Mouse (Mus musculus) E14TG2a.4 (cell line): ENCODE data around the gene Abcc3.

Source experiments
- H3K27me3 ChIP-seq: 2 replicates; pipeline ENCODE4 v1.6.1; 2014; ENCODE audit warnings: low read length, control low read depth; ENCODE audit not compliant: insufficient read depth
- H3K36me3 ChIP-seq: 2 replicates; pipeline ENCODE4 v1.6.1; 2014; ENCODE audit warnings: low read length, control low read depth; ENCODE audit not compliant: insufficient read depth
- H3K4me1 ChIP-seq: replicated peaks from 2 replicates; pipeline ENCODE4 v1.6.1; 2014; ENCODE audit warnings: low read depth, low read length, control low read depth
- H3K4me3 ChIP-seq: replicated peaks from 2 replicates; pipeline ENCODE4 v1.5.1; 2014; ENCODE audit warnings: mild to moderate bottlenecking, low read length
- H3K9me3 ChIP-seq: 2 replicates; pipeline ENCODE4 v1.6.1; 2014; ENCODE audit warnings: low read length, control low read depth
- CTCF ChIP-seq: conservative IDR thresholded peaks from 2 replicates; pipeline ENCODE4 v1.5.1; 2014; ENCODE audit warnings: low read length
- NANOG ChIP-seq: IDR thresholded peaks from 2 replicates; pipeline ENCODE4 v1.6.1; 2014; ENCODE audit warnings: borderline replicate concordance, low read length, mixed read lengths
- POU5F1 ChIP-seq: IDR thresholded peaks from 2 replicates; pipeline ENCODE4 v1.6.1; 2014; ENCODE audit warnings: low read length, borderline replicate concordance

Gene Abcc3

GRCm38 (mm10) chr11:94343955-94344358 is 48.8 kb downstream of the Abcc3 start:
- Histone ChIP-seq H3K9me3 (no peaks in the 10 kb centered on the region), H3K27me3 (peaks cover 10% of the 10 kb centered on the region), H3K4me1 (peaks cover 21% of the 10 kb centered on the region), H3K36me3 (peaks cover 11% of the 10 kb centered on the region), H3K4me3 (no peak overlapping the region)
- TF ChIP-seq NANOG (no peak), POU5F1 (no peak), CTCF (no peak)

- TF ChIP-seq POU5F1 = no peak
- TF ChIP-seq NANOG = no peak
- no peak for TF ChIP-seq CTCF
- Histone ChIP-seq H3K36me3 (peaks cover 25% of the 10 kb centered on the region), H3K9me3 (no peaks in the 10 kb centered on the region), H3K27me3 (peaks cover 10% of the 10 kb centered on the region), H3K4me1 (peaks cover 21% of the 10 kb centered on the region), H3K4me3 (no peak overlapping the region)
Observed at GRCm38 (mm10) chr11:94342114-94342905, 50.5 kb downstream of the Abcc3 start.

- Histone ChIP-seq H3K27me3 (peaks cover 4% of the 10 kb centered on the region), H3K4me1 (peaks cover 21% of the 10 kb centered on the region), H3K9me3 (no peaks in the 10 kb centered on the region), H3K36me3 (peaks cover 30% of the 10 kb centered on the region), H3K4me3 (no peak overlapping the region)
- TF ChIP-seq CTCF (no peak), NANOG (no peak), POU5F1 (no peak)
Observed at GRCm38 (mm10) chr11:94340948-94341933, 51.6 kb downstream of the Abcc3 start.

- Histone ChIP-seq H3K27me3 (no peaks in the 10 kb centered on the region; the same call in 1 of the 2 replicates), H3K4me3 (no peak overlapping the region), H3K36me3 (peaks cover 42% of the 10 kb centered on the region), H3K4me1 (peaks cover 21% of the 10 kb centered on the region), H3K9me3 (no peaks in the 10 kb centered on the region)
- TF ChIP-seq NANOG = no peak
- TF ChIP-seq CTCF = peak; percentile 40
Observed at GRCm38 (mm10) chr11:94339732-94340585, 52.8 kb downstream of the Abcc3 start.

- Histone ChIP-seq H3K9me3 (no peaks in the 10 kb centered on the region), H3K4me3 (no peak overlapping the region), H3K36me3 (peaks cover 54% of the 10 kb centered on the region), H3K27me3 (no peaks in the 10 kb centered on the region), H3K4me1 (peaks cover 15% of the 10 kb centered on the region)
- TF ChIP-seq POU5F1 = no peak
- no peak for TF ChIP-seq NANOG
- no peak for TF ChIP-seq CTCF
Observed at GRCm38 (mm10) chr11:94338347-94338746, 54.5 kb downstream of the Abcc3 start.

- TF ChIP-seq CTCF (no peak), POU5F1 (no peak), NANOG (no peak)
- Histone ChIP-seq H3K4me1 (peaks cover 9% of the 10 kb centered on the region), H3K4me3 (no peak overlapping the region), H3K36me3 (peaks cover 54% of the 10 kb centered on the region), H3K27me3 (no peaks in the 10 kb centered on the region), H3K9me3 (no peaks in the 10 kb centered on the region)
Observed at GRCm38 (mm10) chr11:94336551-94336950, 56.2 kb downstream of the Abcc3 start.

- no peaks in the 10 kb centered on the region for H3K9me3 ChIP-seq
- no peak overlapping the region for H3K4me3 ChIP-seq
- H3K36me3 ChIP-seq = peaks cover 53% of the 10 kb centered on the region
- peaks cover 16% of the 10 kb centered on the region for H3K4me1 ChIP-seq
- TF ChIP-seq CTCF (no peak), NANOG (no peak), POU5F1 (no peak)
- no peaks in the 10 kb centered on the region for H3K27me3 ChIP-seq
Observed at GRCm38 (mm10) chr11:94334386-94334968, 58.3 kb downstream of the Abcc3 start.

- Histone ChIP-seq H3K9me3 (no peaks in the 10 kb centered on the region), H3K27me3 (no peaks in the 10 kb centered on the region), H3K4me3 (no peak overlapping the region), H3K36me3 (peaks cover 35% of the 10 kb centered on the region), H3K4me1 (peaks cover 26% of the 10 kb centered on the region)
- TF ChIP-seq NANOG (no peak), CTCF (no peak), POU5F1 (no peak)
Observed at GRCm38 (mm10) chr11:94332726-94333125, 60.1 kb downstream of the Abcc3 start.
